Mouse (Mus musculus) limb, embryonic 15.5 days (tissue): ENCODE measurements around the gene Gm42674. TPM values are rescaled to one million over a fixed set of nuclear protein-coding genes. Genes with fewer than 3 reads are reported as not detected.

Source experiments
- ATAC-seq: fragments of 200-750 bp; cut with Nextera tagmentation; 2 replicates; pipeline ENCODE4 v1.8.0; 2017; ENCODE audit warnings: low read depth, moderate TSS enrichment; ENCODE audit not compliant: insufficient number of reproducible peaks, low FRiP score, low TSS enrichment
- H3K27ac ChIP-seq: fragments of 300-500 bp; sonication (generic); 2 replicates; pipeline ENCODE4 v1.5.1; 2015; ENCODE audit warnings: moderate library complexity, mild to moderate bottlenecking, inconsistent platforms
- H3K27me3 ChIP-seq: fragments of 300-500 bp; sonication (generic); 2 replicates; pipeline ENCODE4 v1.6.1; 2015; ENCODE audit warnings: inconsistent platforms
- H3K36me3 ChIP-seq: fragments of 300-500 bp; sonication (generic); 2 replicates; pipeline ENCODE4 v1.6.1; 2015; ENCODE audit warnings: inconsistent platforms
- H3K4me1 ChIP-seq: fragments of 300-500 bp; sonication (generic); 2 replicates; pipeline ENCODE4 v1.6.1; 2015; ENCODE audit warnings: inconsistent platforms
- H3K4me2 ChIP-seq: fragments of 300-500 bp; sonication (generic); 2 replicates; pipeline ENCODE4 v1.6.1; 2015; ENCODE audit warnings: mild to moderate bottlenecking, inconsistent platforms
- H3K4me3 ChIP-seq: fragments of 300-500 bp; sonication (generic); 2 replicates; pipeline ENCODE4 v1.5.1; 2015; ENCODE audit warnings: mild to moderate bottlenecking, inconsistent platforms
- H3K9ac ChIP-seq: fragments of 300-500 bp; sonication (generic); 2 replicates; pipeline ENCODE4 v1.6.1; 2015; ENCODE audit warnings: inconsistent platforms
- H3K9me3 ChIP-seq: fragments of 300-500 bp; sonication (generic); 2 replicates; pipeline ENCODE4 v1.6.1; 2016; ENCODE audit warnings: inconsistent platforms
- WGBS: fragments of 180-500 bp; shearing (Covaris S2); methylation state at CpG from one replicate; pipeline ENCODE4 v1.1.7; 2015; 5-methylcytosine and 5-hydroxymethylcytosine counted together
- polyA plus RNA-seq: library from polyadenylated mRNA; unstranded; fragments of >200 nt; fragmentation: Nextera tagmentation; extraction: Ambion mirVana; gene quantifications from 2 replicates; pipeline ENCODE4 v1.2.1, GENCODE M21; 2015

Gm42674 gene
- polyA plus RNA-seq, 1 experiment from 2014 or later, result not detected

- peak within 1 kb of the TSS; percentile 38 for H3K27ac ChIP-seq
- H3K36me3 ChIP-seq, result no peaks in the 10 kb centered on the region
- H3K4me3 ChIP-seq, result peak within 1 kb of the TSS; percentile 44
- peaks cover 33% of the 10 kb centered on the region for H3K4me1 ChIP-seq
- H3K9me3 ChIP-seq, result no peaks in the 10 kb centered on the region
- H3K27me3 ChIP-seq, result no peaks in the 10 kb centered on the region
- ATAC-seq, result peak; percentile 69
- 1% methylated on average over 23 of the region's 23 CpGs for WGBS
- peak within 1 kb of the TSS; percentile 73 for H3K4me2 ChIP-seq
- peak within 1 kb of the TSS; percentile 33; the same call in 1 of the 2 replicates for H3K9ac ChIP-seq
Measured at GRCm38 (mm10) chr3:90612728-90613291, 11.1 kb downstream of the Gm42674 start, which contains the start of gene S100a6. TSS of gene S100a6 (plus strand) at chr3:90612882.

- H3K9me3 ChIP-seq, result no peaks in the 10 kb centered on the region
- peak overlapping the region; percentile 73 for H3K4me2 ChIP-seq
- peaks cover 33% of the 10 kb centered on the region for H3K4me1 ChIP-seq
- no peaks in the 10 kb centered on the region for H3K27me3 ChIP-seq
- WGBS, result 59% methylated on average over 7 of the region's 7 CpGs
- H3K36me3 ChIP-seq, result no peaks in the 10 kb centered on the region
- peak overlapping the region; percentile 44 for H3K4me3 ChIP-seq
- no peak overlapping the region for H3K9ac ChIP-seq
- H3K27ac ChIP-seq, result peak overlapping the region; percentile 34; the same call in 1 of the 2 replicates
- 0 out of 2 replicates have a peak, but pooled peaks have one; percentile 12 for ATAC-seq
Measured at GRCm38 (mm10) chr3:90613461-90614147, 11.9 kb downstream of the Gm42674 start.

- no peaks in the 10 kb centered on the region for H3K36me3 ChIP-seq
- 80% methylated on average over 6 of the region's 6 CpGs for WGBS
- no peak for ATAC-seq
- H3K9me3 ChIP-seq, result no peaks in the 10 kb centered on the region
- H3K27ac ChIP-seq, result no peak overlapping the region
- H3K9ac ChIP-seq, result no peak overlapping the region
- peak overlapping the region; percentile 73 for H3K4me2 ChIP-seq
- H3K4me1 ChIP-seq, result peaks cover 33% of the 10 kb centered on the region
- no peaks in the 10 kb centered on the region for H3K27me3 ChIP-seq
- H3K4me3 ChIP-seq, result peak overlapping the region; percentile 44
Measured at GRCm38 (mm10) chr3:90614148-90614530, 12.4 kb downstream of the Gm42674 start.

GRCm38 (mm10) chr3:90614611-90615251, 13.0 kb downstream of the Gm42674 start:
- ATAC-seq, result no peak
- no peak overlapping the region; the same call in 1 of the 2 replicates for H3K27ac ChIP-seq
- no peaks in the 10 kb centered on the region for H3K9me3 ChIP-seq
- H3K4me2 ChIP-seq, result peak overlapping the region; percentile 73
- H3K36me3 ChIP-seq, result no peaks in the 10 kb centered on the region
- peak overlapping the region; percentile 44; the same call in 1 of the 2 replicates for H3K4me3 ChIP-seq
- peaks cover 33% of the 10 kb centered on the region for H3K4me1 ChIP-seq
- no peaks in the 10 kb centered on the region for H3K27me3 ChIP-seq
- no peak overlapping the region for H3K9ac ChIP-seq
- WGBS, result 76% methylated on average over 11 of the region's 11 CpGs

GRCm38 (mm10) chr3:90615415-90615814, 13.7 kb downstream of the Gm42674 start:
- ATAC-seq, result peak; percentile 73; the same call in 1 of the 2 replicates
- peaks cover 33% of the 10 kb centered on the region for H3K4me1 ChIP-seq
- WGBS, result 6% methylated on average over 7 of the region's 7 CpGs
- no peaks in the 10 kb centered on the region for H3K9me3 ChIP-seq
- no peak overlapping the region; the same call in 1 of the 2 replicates for H3K27ac ChIP-seq
- peak overlapping the region; percentile 12; the same call in 1 of the 2 replicates for H3K4me2 ChIP-seq
- no peaks in the 10 kb centered on the region for H3K27me3 ChIP-seq
- H3K4me3 ChIP-seq, result no peak overlapping the region
- no peak overlapping the region for H3K9ac ChIP-seq
- H3K36me3 ChIP-seq, result no peaks in the 10 kb centered on the region

GRCm38 (mm10) chr3:90615911-90616310, 14.2 kb downstream of the Gm42674 start:
- no peaks in the 10 kb centered on the region for H3K9me3 ChIP-seq
- no peaks in the 10 kb centered on the region for H3K27me3 ChIP-seq
- no peak overlapping the region for H3K27ac ChIP-seq
- 76% methylated on average over 1 of the region's 1 CpGs for WGBS
- H3K4me3 ChIP-seq, result no peak overlapping the region
- ATAC-seq, result no peak
- H3K4me1 ChIP-seq, result peaks cover 33% of the 10 kb centered on the region
- H3K9ac ChIP-seq, result no peak overlapping the region
- peak overlapping the region; percentile 12; the same call in 1 of the 2 replicates for H3K4me2 ChIP-seq
- H3K36me3 ChIP-seq, result no peaks in the 10 kb centered on the region

GRCm38 (mm10) chr3:90617586-90617985, 15.9 kb downstream of the Gm42674 start:
- H3K4me1 ChIP-seq, result peaks cover 32% of the 10 kb centered on the region
- H3K27ac ChIP-seq, result no peak overlapping the region
- H3K27me3 ChIP-seq, result no peaks in the 10 kb centered on the region
- no peaks in the 10 kb centered on the region for H3K9me3 ChIP-seq
- WGBS, result 23% methylated on average over 1 of the region's 1 CpGs
- H3K4me3 ChIP-seq, result no peak overlapping the region
- no peak overlapping the region for H3K9ac ChIP-seq
- no peak for ATAC-seq
- no peak overlapping the region for H3K4me2 ChIP-seq
- no peaks in the 10 kb centered on the region for H3K36me3 ChIP-seq

- 47% methylated on average over 7 of the region's 7 CpGs for WGBS
- H3K4me2 ChIP-seq, result no peak overlapping the region
- peaks cover 11% of the 10 kb centered on the region for H3K4me1 ChIP-seq
- no peak overlapping the region for H3K9ac ChIP-seq
- H3K4me3 ChIP-seq, result no peak overlapping the region
- no peaks in the 10 kb centered on the region for H3K27me3 ChIP-seq
- ATAC-seq, result no peak
- no peaks in the 10 kb centered on the region for H3K36me3 ChIP-seq
- H3K27ac ChIP-seq, result no peak overlapping the region
- H3K9me3 ChIP-seq, result no peaks in the 10 kb centered on the region
Measured at GRCm38 (mm10) chr3:90621552-90621951, 19.8 kb downstream of the Gm42674 start.

- 9% methylated on average over 2 of the region's 2 CpGs for WGBS
- Histone ChIP-seq H3K27ac (peak overlapping the region; percentile 57; the same call in 1 of the 2 replicates), H3K9ac (no peak overlapping the region), H3K36me3 (no peaks in the 10 kb centered on the region), H3K27me3 (no peaks in the 10 kb centered on the region), H3K4me1 (peaks cover 11% of the 10 kb centered on the region), H3K9me3 (no peaks in the 10 kb centered on the region), H3K4me3 (no peak overlapping the region), H3K4me2 (no peak overlapping the region)
- 0 out of 2 replicates have a peak, but pooled peaks have one; percentile 19 for ATAC-seq
Measured at GRCm38 (mm10) chr3:90623435-90624071, 21.8 kb downstream of the Gm42674 start.

GRCm38 (mm10) chr3:90625496-90625895, 23.8 kb downstream of the Gm42674 start:
- H3K9ac ChIP-seq, result no peak overlapping the region
- H3K36me3 ChIP-seq, result no peaks in the 10 kb centered on the region
- H3K27me3 ChIP-seq, result no peaks in the 10 kb centered on the region
- no peak overlapping the region for H3K4me3 ChIP-seq
- H3K4me1 ChIP-seq, result peaks cover 11% of the 10 kb centered on the region
- ATAC-seq, result no peak
- whole genome bisulfite sequencing, result 77% methylated on average over 5 of the region's 5 CpGs
- H3K27ac ChIP-seq, result no peak overlapping the region
- no peaks in the 10 kb centered on the region for H3K9me3 ChIP-seq
- no peak overlapping the region for H3K4me2 ChIP-seq

- Histone ChIP-seq H3K27me3 (no peaks in the 10 kb centered on the region), H3K4me3 (no peak overlapping the region), H3K4me2 (no peak overlapping the region), H3K27ac (no peak overlapping the region), H3K36me3 (no peaks in the 10 kb centered on the region), H3K9ac (no peak overlapping the region), H3K9me3 (no peaks in the 10 kb centered on the region), H3K4me1 (peaks cover 11% of the 10 kb centered on the region)
- 65% methylated on average over 9 of the region's 9 CpGs for WGBS
- no peak for ATAC-seq
Measured at GRCm38 (mm10) chr3:90626266-90627021, 24.7 kb downstream of the Gm42674 start.
